Mouse (Mus musculus): ENCODE results near the gene BC035044. TPM values are rescaled to one million over a fixed set of nuclear protein-coding genes. Genes with fewer than 3 reads are reported as not detected.
"Not testable (repeated sequence)": the region's sequence is repeated elsewhere in the genome, so short reads cannot be mapped to it uniquely, and the experiment has no call there.

Gene BC035044
- polyA plus RNA-seq, 1 experiment from 2014 or later: 0.36 TPM

GRCm38 (mm10) chr6:128829837-128830236 lies 61.1 kb downstream of the BC035044 start:
- Histone ChIP-seq H3K4me1 (ENCODE audit: control insufficient read depth, insufficient read depth, low read length) (no peaks in the 10 kb centered on the region), H3K4me3 (replicated peaks; ENCODE audit: low read depth, low read length) (no peak overlapping the region), H3K4me2 (ENCODE audit: low read length) (no peak overlapping the region), H3K9ac (replicated peaks; ENCODE audit: low read length) (no peak overlapping the region), H3K9me3 (ENCODE audit: control insufficient read depth, low read length) (no peaks in the 10 kb centered on the region), H3K36me3 (ENCODE audit: control insufficient read depth, insufficient read depth, low read length) (no peaks in the 10 kb centered on the region), H3K27ac (replicated peaks; ENCODE audit: low read depth, low read length) (no peak overlapping the region), H3K27me3 (ENCODE audit: control insufficient read depth, insufficient read depth, low read length) (no peaks in the 10 kb centered on the region)
- ATAC-seq (ENCODE audit: low FRiP score, low TSS enrichment) (no peak), DNase-seq (no peak)
- WGBS: 71% methylated on average over 4 of the region's 4 CpGs

DNA sequence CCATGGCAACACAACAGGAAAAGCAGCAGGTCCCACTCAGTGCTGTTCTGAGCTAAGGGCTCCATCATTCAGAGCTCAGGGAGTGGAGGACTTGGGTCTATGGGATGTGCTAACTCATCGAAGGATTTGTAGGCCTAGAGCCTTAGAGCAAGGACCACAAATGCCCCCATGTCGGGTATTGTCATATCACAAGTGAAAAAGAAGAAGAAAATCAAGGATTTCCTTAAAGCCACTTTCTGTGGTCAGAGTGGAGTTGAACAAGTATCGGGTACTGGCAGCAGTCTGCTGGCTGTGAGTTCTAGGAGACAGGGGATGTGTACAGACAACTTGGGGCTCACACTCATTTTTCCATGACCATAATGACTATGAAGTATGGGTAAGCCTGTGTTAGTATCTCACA lies 64.1 kb downstream of the BC035044 start:
- 80% methylated on average over 3 of the region's 3 CpGs for WGBS
- ATAC-seq (ENCODE audit: low FRiP score, low TSS enrichment) (no peak), DNase-seq (no peak)
- Histone ChIP-seq H3K36me3 (ENCODE audit: control insufficient read depth, insufficient read depth, low read length) (no peaks in the 10 kb centered on the region), H3K4me1 (ENCODE audit: control insufficient read depth, insufficient read depth, low read length) (no peaks in the 10 kb centered on the region), H3K4me3 (replicated peaks; ENCODE audit: low read depth, low read length) (no peak overlapping the region), H3K27me3 (ENCODE audit: control insufficient read depth, insufficient read depth, low read length) (no peaks in the 10 kb centered on the region), H3K4me2 (ENCODE audit: low read length) (no peak overlapping the region), H3K27ac (replicated peaks; ENCODE audit: low read depth, low read length) (no peak overlapping the region), H3K9ac (replicated peaks; ENCODE audit: low read length) (no peak overlapping the region), H3K9me3 (ENCODE audit: control insufficient read depth, low read length) (no peaks in the 10 kb centered on the region)

- H3K27ac ChIP-seq (replicated peaks; ENCODE audit: low read depth, low read length): no peak within 1 kb of the TSS
- H3K4me1 ChIP-seq (ENCODE audit: control insufficient read depth, insufficient read depth, low read length): no peaks in the 10 kb centered on the region
- no peak within 1 kb of the TSS for H3K9ac ChIP-seq (replicated peaks; ENCODE audit: low read length)
- no peak for DNase-seq
- ATAC-seq (ENCODE audit: low FRiP score, low TSS enrichment): no peak
- no peak within 1 kb of the TSS for H3K4me2 ChIP-seq (ENCODE audit: low read length)
- no peaks in the 10 kb centered on the region for H3K9me3 ChIP-seq (ENCODE audit: control insufficient read depth, low read length)
- no peaks in the 10 kb centered on the region for H3K27me3 ChIP-seq (ENCODE audit: control insufficient read depth, insufficient read depth, low read length)
- no peak within 1 kb of the TSS for H3K4me3 ChIP-seq (replicated peaks; ENCODE audit: low read depth, low read length)
- 89% methylated on average over 6 of the region's 6 CpGs for WGBS
- H3K36me3 ChIP-seq (ENCODE audit: control insufficient read depth, insufficient read depth, low read length): no peaks in the 10 kb centered on the region
Observed at GRCm38 (mm10) chr6:128826132-128826531, 64.8 kb downstream of the BC035044 start, which contains the start of the genes Gm44511 and Klrb1b. Gene Gm44511, minus strand, starts transcription at chr6:128826315. Gene Klrb1b, minus strand, starts transcription at chr6:128826331.

DNA sequence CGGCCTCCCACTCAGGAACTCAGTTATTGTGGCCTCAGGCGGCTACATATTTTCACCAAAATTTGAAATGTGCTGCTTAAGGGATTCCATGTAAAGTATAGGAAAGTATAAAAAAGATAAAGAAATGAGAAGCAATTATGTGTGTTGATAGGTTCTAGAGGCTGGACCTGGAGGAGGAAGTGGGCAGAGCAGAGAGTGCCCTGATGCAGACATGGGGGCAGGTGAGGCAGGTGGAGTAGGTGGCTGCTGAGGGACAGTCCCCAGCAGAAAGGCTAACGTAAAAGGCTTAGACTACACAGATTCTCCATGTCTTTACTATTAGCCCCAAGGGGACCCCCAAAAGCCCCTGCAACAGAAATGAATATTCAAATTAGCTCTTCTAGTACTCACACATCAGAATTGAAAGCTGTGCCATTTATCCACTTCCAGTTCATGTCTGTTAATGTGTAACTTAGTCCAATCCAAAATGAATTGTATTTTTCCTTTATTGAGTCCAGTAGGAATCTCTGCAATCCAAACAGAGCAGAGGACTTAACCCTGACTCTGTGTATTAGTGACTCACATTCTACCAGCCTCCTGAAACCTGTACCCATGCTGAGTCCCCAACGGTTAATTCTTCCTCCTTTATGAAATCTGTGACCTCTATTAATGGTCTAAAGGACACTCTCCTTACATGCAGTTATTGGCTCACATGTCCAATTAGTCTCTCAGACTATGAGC lies 72.7 kb downstream of the BC035044 start:
- H3K27me3 ChIP-seq (ENCODE audit: control insufficient read depth, insufficient read depth, low read length): no peaks in the 10 kb centered on the region
- no peak for ATAC-seq (ENCODE audit: low FRiP score, low TSS enrichment)
- WGBS: 80% methylated on average over 4 of the region's 4 CpGs

GRCm38 (mm10) chr6:128808532-128808931 lies 82.4 kb downstream of the BC035044 start:
- no peaks in the 10 kb centered on the region for H3K4me1 ChIP-seq (ENCODE audit: control insufficient read depth, insufficient read depth, low read length)
- no peak overlapping the region for H3K27ac ChIP-seq (replicated peaks; ENCODE audit: low read depth, low read length)
- peak; percentile 68 for DNase-seq
- no peaks in the 10 kb centered on the region for H3K36me3 ChIP-seq (ENCODE audit: control insufficient read depth, insufficient read depth, low read length)
- H3K4me2 ChIP-seq (ENCODE audit: low read length): no peak overlapping the region
- no peak for ATAC-seq (ENCODE audit: low FRiP score, low TSS enrichment)
- no peak overlapping the region for H3K4me3 ChIP-seq (replicated peaks; ENCODE audit: low read depth, low read length)
- H3K27me3 ChIP-seq (ENCODE audit: control insufficient read depth, insufficient read depth, low read length): no peaks in the 10 kb centered on the region
- H3K9me3 ChIP-seq (ENCODE audit: control insufficient read depth, low read length): no peaks in the 10 kb centered on the region
- no peak overlapping the region for H3K9ac ChIP-seq (replicated peaks; ENCODE audit: low read length)
- 87% methylated on average over 5 of the region's 5 CpGs for WGBS

More for the DNA sequence above, 72.7 kb downstream of the BC035044 start:
- Histone ChIP-seq H3K4me3 (replicated peaks; ENCODE audit: low read depth, low read length) (no peak overlapping the region), H3K4me2 (ENCODE audit: low read length) (no peak overlapping the region), H3K9me3 (ENCODE audit: control insufficient read depth, low read length) (no peaks in the 10 kb centered on the region), H3K9ac (replicated peaks; ENCODE audit: low read length) (no peak overlapping the region), H3K36me3 (ENCODE audit: control insufficient read depth, insufficient read depth, low read length) (no peaks in the 10 kb centered on the region), H3K27ac (replicated peaks; ENCODE audit: low read depth, low read length) (no peak overlapping the region), H3K4me1 (ENCODE audit: control insufficient read depth, insufficient read depth, low read length) (no peaks in the 10 kb centered on the region)
- no peak for DNase-seq

GRCm38 (mm10) chr6:128807021-128807420 lies 83.9 kb downstream of the BC035044 start:
- Histone ChIP-seq H3K4me1 (ENCODE audit: control insufficient read depth, insufficient read depth, low read length) (no peaks in the 10 kb centered on the region), H3K4me3 (replicated peaks; ENCODE audit: low read depth, low read length) (no peak overlapping the region), H3K36me3 (ENCODE audit: control insufficient read depth, insufficient read depth, low read length) (no peaks in the 10 kb centered on the region), H3K4me2 (ENCODE audit: low read length) (no peak overlapping the region), H3K27ac (replicated peaks; ENCODE audit: low read depth, low read length) (no peak overlapping the region), H3K9ac (replicated peaks; ENCODE audit: low read length) (no peak overlapping the region), H3K27me3 (ENCODE audit: control insufficient read depth, insufficient read depth, low read length) (no peaks in the 10 kb centered on the region), H3K9me3 (ENCODE audit: control insufficient read depth, low read length) (no peaks in the 10 kb centered on the region)
- peak; percentile 31 for DNase-seq
- WGBS: 68% methylated on average over 3 of the region's 3 CpGs
- ATAC-seq (ENCODE audit: low FRiP score, low TSS enrichment): no peak

- not testable (repeated sequence) for H3K27ac ChIP-seq (replicated peaks; ENCODE audit: low read depth, low read length); H3K27me3 ChIP-seq (ENCODE audit: control insufficient read depth, insufficient read depth, low read length); H3K36me3 ChIP-seq (ENCODE audit: control insufficient read depth, insufficient read depth, low read length); H3K9ac ChIP-seq (replicated peaks; ENCODE audit: low read length); H3K4me1 ChIP-seq (ENCODE audit: control insufficient read depth, insufficient read depth, low read length); H3K4me2 ChIP-seq (ENCODE audit: low read length); H3K4me3 ChIP-seq (replicated peaks; ENCODE audit: low read depth, low read length); H3K9me3 ChIP-seq (ENCODE audit: control insufficient read depth, low read length)
- WGBS: 59% methylated on average over 7 of the region's 7 CpGs
- peak; percentile 84 for DNase-seq
- peak; percentile 32; the same call in 1 of the 2 replicates for ATAC-seq (ENCODE audit: low FRiP score, low TSS enrichment)
Observed at GRCm38 (mm10) chr6:128804823-128805640, 85.9 kb downstream of the BC035044 start.

DNA sequence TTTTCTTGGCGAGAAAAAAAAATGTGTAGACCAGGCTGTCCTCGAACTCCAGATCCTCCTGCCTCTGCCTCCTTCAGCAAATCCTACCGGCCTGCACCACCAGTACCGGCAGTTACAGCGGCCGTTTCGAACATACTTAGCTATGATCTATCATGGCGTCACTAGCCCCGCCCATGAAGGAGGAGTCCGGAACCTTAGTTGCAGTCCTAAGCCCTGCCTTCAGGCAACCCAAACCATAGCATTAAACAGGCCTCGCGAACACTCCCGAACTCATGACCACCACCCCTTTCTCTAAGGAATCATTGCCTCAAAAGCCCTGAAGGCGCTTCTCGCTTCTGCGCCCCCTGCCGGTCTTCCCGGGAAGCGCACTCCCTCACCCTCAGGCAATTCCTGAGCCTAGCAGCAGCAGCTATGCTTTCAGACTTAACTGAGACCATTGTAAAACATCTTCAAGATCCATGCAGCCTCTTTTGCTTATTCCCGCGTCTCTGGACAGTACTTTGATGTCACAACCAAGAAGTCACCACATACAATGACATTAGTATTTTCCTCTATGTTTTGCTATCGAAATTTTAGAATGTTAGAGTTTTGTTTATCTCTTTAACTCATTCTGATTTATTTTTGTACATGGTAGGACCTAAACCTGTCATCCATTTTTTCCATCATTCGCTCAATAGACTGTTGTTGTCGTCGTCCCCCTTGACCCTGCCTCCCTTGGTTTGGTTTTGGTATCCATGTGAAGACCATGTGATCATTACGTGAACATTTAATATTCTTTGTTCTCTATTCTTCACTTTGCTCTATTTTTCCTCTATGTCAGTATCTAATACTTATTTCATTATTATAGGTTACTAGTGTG lies 87.7 kb downstream of the BC035044 start:
- Histone ChIP-seq H3K36me3 (ENCODE audit: control insufficient read depth, insufficient read depth, low read length) (no peaks in the 10 kb centered on the region), H3K4me3 (replicated peaks; ENCODE audit: low read depth, low read length) (peak overlapping the region; percentile 39), H3K27me3 (ENCODE audit: control insufficient read depth, insufficient read depth, low read length) (no peaks in the 10 kb centered on the region), H3K4me1 (ENCODE audit: control insufficient read depth, insufficient read depth, low read length) (peaks cover 2% of the 10 kb centered on the region; the same call in 1 of the 2 replicates), H3K9me3 (ENCODE audit: control insufficient read depth, low read length) (no peaks in the 10 kb centered on the region), H3K9ac (replicated peaks; ENCODE audit: low read length) (peak overlapping the region; percentile 52; the same call in 1 of the 2 replicates), H3K27ac (replicated peaks; ENCODE audit: low read depth, low read length) (peak overlapping the region; percentile 83), H3K4me2 (ENCODE audit: low read length) (peak overlapping the region; percentile 60)
- DNase-seq (peak; percentile 96), ATAC-seq (ENCODE audit: low FRiP score, low TSS enrichment) (peak; percentile 89)
- 9% methylated on average over 26 of the region's 26 CpGs for WGBS

All from midbrain, embryonic 14.5 days (tissue).